Mouse (Mus musculus) neural tube, embryonic 12.5 days (tissue): Measurements from ENCODE around the gene Eral1. TPM values are rescaled to one million over a fixed set of nuclear protein-coding genes. Genes with fewer than 3 reads are reported as not detected.

Experiments
- ATAC-seq: fragments of 200-750 bp; cut with Nextera tagmentation; 2 replicates; pipeline ENCODE4 v1.8.0; 2017; ENCODE audit warnings: low read depth, mild to moderate bottlenecking, moderate TSS enrichment, moderate library complexity; ENCODE audit not compliant: low FRiP score
- H3K27ac ChIP-seq: fragments of 300-500 bp; sonication (generic); 2 replicates; pipeline ENCODE4 v1.5.1; 2016
- H3K27me3 ChIP-seq: fragments of 300-500 bp; sonication (generic); replicated peaks from 2 replicates; pipeline ENCODE4 v1.6.1; 2016; ENCODE audit warnings: mild to moderate bottlenecking
- H3K36me3 ChIP-seq: fragments of 300-500 bp; sonication (generic); 2 replicates; pipeline ENCODE4 v1.6.1; 2016; ENCODE audit warnings: mild to moderate bottlenecking
- H3K4me1 ChIP-seq: fragments of 300-500 bp; sonication (generic); 2 replicates; pipeline ENCODE4 v1.6.1; 2016
- H3K4me2 ChIP-seq: fragments of 300-500 bp; sonication (generic); replicated peaks from 2 replicates; pipeline ENCODE4 v1.6.1; 2016; ENCODE audit warnings: mild to moderate bottlenecking
- H3K4me3 ChIP-seq: fragments of 300-500 bp; sonication (generic); 2 replicates; pipeline ENCODE4 v1.5.1; 2016
- H3K9ac ChIP-seq: fragments of 300-500 bp; sonication (generic); 2 replicates; pipeline ENCODE4 v1.6.1; 2016; ENCODE audit warnings: mild to moderate bottlenecking
- H3K9me3 ChIP-seq: fragments of 300-500 bp; sonication (generic); 2 replicates; pipeline ENCODE4 v1.6.1; 2016; ENCODE audit warnings: mild to moderate bottlenecking
- WGBS: fragments of 180-500 bp; shearing (Covaris S2); methylation state at CpG from one replicate; pipeline ENCODE4 v1.1.7; 2016; 5-methylcytosine and 5-hydroxymethylcytosine counted together
- polyA plus RNA-seq: library from polyadenylated mRNA; unstranded; fragments of >200 nt; fragmentation: Nextera tagmentation; extraction: Ambion mirVana; gene quantifications from 2 replicates; pipeline ENCODE4 v1.2.1, GENCODE M21; 2016

Gene Eral1
- polyA plus RNA-seq = 29.7 and 32.4 TPM in 2 replicates

DNA sequence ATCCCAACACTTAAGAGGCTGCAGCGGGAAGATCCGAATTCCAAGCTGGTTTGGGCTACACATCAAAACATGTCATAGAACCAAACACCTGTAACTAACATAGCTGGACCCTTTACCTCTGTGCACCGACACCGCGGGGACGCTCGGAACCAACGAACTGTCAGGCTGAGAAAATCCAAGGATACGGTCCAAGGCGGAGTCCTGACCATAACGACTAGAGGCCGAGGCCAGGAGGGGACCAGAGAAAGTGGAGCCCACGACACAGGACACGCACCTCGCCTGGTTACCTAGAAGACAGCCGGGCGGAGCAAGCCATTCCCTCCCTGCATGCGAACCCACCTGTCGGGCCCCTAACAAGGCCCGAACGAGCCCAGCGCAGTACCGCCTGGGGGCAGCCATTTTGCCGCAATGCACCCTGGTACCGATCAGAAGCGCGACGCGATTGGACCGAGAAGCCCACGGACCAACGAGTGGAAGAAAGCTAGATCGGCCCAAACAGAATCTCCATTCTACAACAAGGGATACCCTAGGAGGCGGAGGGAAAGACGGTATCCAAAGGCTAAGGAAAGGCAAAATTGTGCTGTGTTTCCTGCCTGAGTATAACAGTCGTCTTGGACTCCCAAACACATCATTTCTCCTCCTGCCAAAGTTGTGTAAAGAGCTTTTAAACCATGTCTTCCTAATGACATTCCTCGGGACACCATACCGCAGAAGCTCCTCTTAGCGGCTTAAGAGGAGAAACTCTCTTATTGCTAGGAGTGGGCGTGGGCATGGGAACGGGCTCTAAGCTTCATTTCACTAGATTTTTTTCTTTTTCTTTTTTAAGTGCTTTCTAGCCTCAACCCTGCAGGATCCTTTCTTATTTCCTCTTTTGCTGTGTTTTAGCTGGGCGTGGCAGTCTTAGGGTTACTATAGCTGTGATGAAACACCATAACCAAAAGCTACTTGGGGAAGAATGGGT, at the start of gene Eral1:
Eral1 (minus strand) TSS at position 423 of the 961 bp plus-strand sequence.
- Histone ChIP-seq H3K27me3 (no peaks in the 10 kb centered on the region), H3K27ac (no peak within 1 kb of the TSS), H3K4me3 (peak within 1 kb of the TSS; percentile 87), H3K36me3 (peaks cover 20% of the 10 kb centered on the region), H3K4me2 (peak within 1 kb of the TSS; percentile 68), H3K9ac (peak within 1 kb of the TSS; percentile 75), H3K4me1 (peaks cover 7% of the 10 kb centered on the region; the same call in 1 of the 2 replicates), H3K9me3 (no peaks in the 10 kb centered on the region)
- peak; percentile 77 for ATAC-seq
- WGBS = 2% methylated on average over 42 of the region's 42 CpGs

DNA sequence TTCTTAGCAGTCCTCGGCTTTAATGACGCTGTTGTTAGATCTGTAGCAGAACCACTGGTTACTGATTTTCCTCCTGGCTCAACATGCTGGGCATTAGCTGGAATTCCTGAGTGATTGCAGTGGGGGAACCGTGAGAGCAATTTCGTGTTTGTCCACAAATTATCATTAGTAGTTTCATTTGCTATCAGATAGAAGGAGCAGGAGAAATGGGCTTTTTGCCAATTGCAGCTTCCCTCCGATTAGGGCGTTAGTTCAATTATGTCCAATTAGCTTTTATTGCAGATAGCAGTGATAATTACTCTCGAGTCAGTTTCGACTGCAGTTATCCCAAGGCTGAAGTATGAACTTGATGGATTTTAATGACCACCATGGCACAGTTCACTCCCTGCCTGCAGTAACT, 49.3 kb upstream of the Eral1 start:
- Histone ChIP-seq H3K27me3 (no peaks in the 10 kb centered on the region), H3K4me1 (peaks cover 10% of the 10 kb centered on the region; the same call in 1 of the 2 replicates), H3K27ac (no peak overlapping the region), H3K9ac (no peak overlapping the region), H3K4me2 (no peak overlapping the region), H3K36me3 (no peaks in the 10 kb centered on the region), H3K4me3 (no peak overlapping the region), H3K9me3 (no peaks in the 10 kb centered on the region)
- no peak for ATAC-seq
- 70% methylated on average over 8 of the region's 8 CpGs for WGBS

DNA sequence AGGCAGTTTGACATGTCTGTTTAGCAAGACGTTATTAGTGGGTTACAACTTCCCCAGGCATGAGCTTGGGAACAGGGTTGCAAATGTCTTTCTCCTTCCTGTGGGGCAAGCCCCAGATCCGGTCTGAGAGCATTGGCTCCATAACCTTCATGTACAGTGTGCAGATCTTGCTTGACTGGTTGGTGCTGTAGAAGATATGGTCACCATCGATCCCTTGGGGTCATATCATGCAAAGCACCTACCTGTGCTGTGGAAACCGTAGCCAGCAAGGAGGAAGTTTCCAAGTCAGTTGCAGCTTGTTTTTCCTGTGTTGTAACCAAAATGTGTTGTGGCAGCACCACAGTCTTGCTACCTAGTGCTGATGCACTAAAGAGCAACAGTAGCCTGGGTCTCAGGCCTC, 46.6 kb upstream of the Eral1 start:
- Histone ChIP-seq H3K27ac (no peak overlapping the region), H3K4me3 (no peak overlapping the region), H3K27me3 (no peaks in the 10 kb centered on the region), H3K4me2 (no peak overlapping the region), H3K36me3 (no peaks in the 10 kb centered on the region), H3K9me3 (no peaks in the 10 kb centered on the region), H3K4me1 (peaks cover 10% of the 10 kb centered on the region; the same call in 1 of the 2 replicates), H3K9ac (no peak overlapping the region)
- WGBS = 94% methylated on average over 4 of the region's 4 CpGs
- ATAC-seq = no peak

DNA sequence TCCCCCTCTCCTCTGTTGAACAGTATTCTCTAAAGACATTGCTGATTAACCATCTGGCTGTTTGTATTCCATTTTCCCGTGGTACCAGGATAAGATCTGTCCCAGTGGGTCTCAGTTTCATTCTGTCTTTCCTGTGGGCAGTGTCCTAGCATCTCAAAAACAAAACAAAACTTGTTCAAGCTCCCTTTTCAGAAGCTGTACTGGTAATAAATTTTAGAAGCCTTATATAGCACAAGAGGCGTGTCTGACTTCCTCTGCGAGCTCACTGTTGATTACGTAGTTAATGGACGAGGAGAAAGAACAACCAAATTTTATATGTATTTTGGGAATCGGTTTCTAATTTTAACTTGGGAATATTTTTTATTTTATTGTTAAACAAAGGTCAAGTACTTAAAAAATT, 45.5 kb upstream of the Eral1 start:
- Histone ChIP-seq H3K27me3 (no peaks in the 10 kb centered on the region), H3K4me2 (no peak overlapping the region), H3K36me3 (no peaks in the 10 kb centered on the region), H3K9ac (no peak overlapping the region), H3K4me3 (no peak overlapping the region), H3K4me1 (peaks cover 10% of the 10 kb centered on the region; the same call in 1 of the 2 replicates), H3K9me3 (no peaks in the 10 kb centered on the region), H3K27ac (no peak overlapping the region)
- 48% methylated on average over 6 of the region's 6 CpGs for WGBS
- no peak for ATAC-seq

DNA sequence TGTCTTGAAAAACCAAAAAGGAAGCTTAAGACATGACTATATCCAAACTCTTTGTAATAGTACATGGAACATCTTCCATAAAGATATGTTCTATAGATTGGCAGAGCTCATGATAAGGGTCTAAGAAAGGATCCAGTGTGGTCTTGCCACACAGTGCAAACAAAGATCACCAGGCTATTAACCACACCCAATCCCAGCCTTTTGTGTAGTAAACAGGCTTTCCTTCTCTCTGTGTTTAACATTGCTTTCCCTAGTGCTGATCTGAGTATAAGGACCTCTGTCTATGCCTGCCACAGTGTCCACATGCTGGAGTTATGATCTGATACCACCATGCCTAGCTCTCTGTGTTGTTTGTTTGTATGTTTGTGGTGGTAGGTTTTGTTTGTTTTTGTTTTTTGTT, 43.6 kb upstream of the Eral1 start:
- Histone ChIP-seq H3K9ac (no peak overlapping the region), H3K36me3 (no peaks in the 10 kb centered on the region), H3K9me3 (no peaks in the 10 kb centered on the region), H3K27me3 (no peaks in the 10 kb centered on the region), H3K4me3 (no peak overlapping the region), H3K4me1 (peaks cover 18% of the 10 kb centered on the region), H3K4me2 (no peak overlapping the region), H3K27ac (no peak overlapping the region)
- ATAC-seq = no peak

DNA sequence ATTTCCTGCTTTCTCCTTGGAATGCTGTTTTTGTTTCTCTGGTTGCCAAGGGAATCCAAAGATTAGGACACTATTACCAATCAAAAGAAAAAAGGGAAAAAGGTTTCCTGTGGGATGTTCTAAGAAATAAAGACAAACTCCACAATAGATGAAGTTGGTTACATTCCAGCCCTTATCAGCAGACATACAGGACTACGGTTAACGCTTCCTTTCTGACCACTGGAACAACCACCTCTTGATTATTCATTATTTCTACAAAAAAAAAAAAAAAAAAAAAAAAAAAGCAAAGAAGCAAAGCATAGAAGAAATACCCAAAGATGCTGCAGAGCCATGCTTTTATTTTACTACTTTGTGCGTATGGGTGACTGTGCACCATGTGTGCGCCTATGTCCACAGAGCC, 42.6 kb upstream of the Eral1 start:
- H3K27ac ChIP-seq = no peak overlapping the region
- no peak overlapping the region for H3K9ac ChIP-seq
- 96% methylated on average over 4 of the region's 4 CpGs for WGBS
- H3K36me3 ChIP-seq = no peaks in the 10 kb centered on the region
- H3K4me1 ChIP-seq = peaks cover 18% of the 10 kb centered on the region
- H3K4me3 ChIP-seq = no peak overlapping the region
- no peak for ATAC-seq
- no peak overlapping the region for H3K4me2 ChIP-seq
- no peaks in the 10 kb centered on the region for H3K9me3 ChIP-seq
- H3K27me3 ChIP-seq = no peaks in the 10 kb centered on the region

DNA sequence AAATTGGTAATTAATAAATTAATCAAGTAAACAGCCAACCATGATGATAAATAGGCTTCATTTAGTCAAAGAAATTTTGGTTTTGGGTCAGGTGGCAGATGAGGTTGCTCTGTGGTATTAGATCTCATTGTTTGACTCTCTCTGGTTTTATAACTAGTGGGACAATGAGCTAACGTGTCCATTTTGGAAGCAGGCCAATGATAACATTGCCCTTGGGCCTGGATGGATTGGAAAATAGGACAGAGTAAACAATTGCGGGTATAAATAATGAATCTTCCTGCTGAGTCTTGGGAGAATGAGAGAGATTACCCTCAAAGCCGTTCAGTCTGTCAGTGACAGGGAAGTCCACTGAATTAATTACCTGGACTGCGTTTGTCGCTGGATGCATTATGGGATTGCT, 41.0 kb upstream of the Eral1 start:
- no peak overlapping the region for H3K4me2 ChIP-seq
- no peak for ATAC-seq
- 55% methylated on average over 5 of the region's 5 CpGs for whole genome bisulfite sequencing
- H3K4me1 ChIP-seq = peaks cover 23% of the 10 kb centered on the region
- no peak overlapping the region for H3K4me3 ChIP-seq
- H3K27ac ChIP-seq = no peak overlapping the region
- no peaks in the 10 kb centered on the region for H3K9me3 ChIP-seq
- H3K9ac ChIP-seq = no peak overlapping the region
- H3K27me3 ChIP-seq = no peaks in the 10 kb centered on the region
- H3K36me3 ChIP-seq = no peaks in the 10 kb centered on the region

DNA sequence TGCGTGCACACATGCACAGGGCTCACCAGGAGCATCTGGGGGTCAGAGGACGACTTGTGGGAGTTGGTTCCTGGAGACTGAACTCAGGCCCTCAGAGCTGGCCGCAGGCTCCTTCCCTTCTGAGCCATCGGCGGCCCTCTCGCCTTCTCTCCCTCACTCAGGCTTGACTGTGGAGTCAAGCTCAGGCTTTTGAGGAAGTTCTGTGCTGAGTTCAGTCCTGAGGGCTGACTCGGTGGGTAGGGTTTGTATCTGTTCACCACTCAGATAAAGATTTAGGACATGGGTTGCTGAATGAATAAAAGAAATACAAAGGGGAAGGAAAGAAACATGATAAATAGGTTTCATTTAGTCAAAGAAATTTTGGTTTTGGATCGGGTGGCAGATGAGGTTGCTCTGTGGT, 39.7 kb upstream of the Eral1 start:
- Histone ChIP-seq H3K9me3 (no peaks in the 10 kb centered on the region), H3K4me1 (peaks cover 19% of the 10 kb centered on the region), H3K9ac (no peak overlapping the region), H3K4me2 (no peak overlapping the region), H3K27me3 (no peaks in the 10 kb centered on the region), H3K27ac (no peak overlapping the region), H3K4me3 (no peak overlapping the region), H3K36me3 (no peaks in the 10 kb centered on the region)
- no peak for ATAC-seq
- 84% methylated on average over 8 of the region's 8 CpGs for WGBS

DNA sequence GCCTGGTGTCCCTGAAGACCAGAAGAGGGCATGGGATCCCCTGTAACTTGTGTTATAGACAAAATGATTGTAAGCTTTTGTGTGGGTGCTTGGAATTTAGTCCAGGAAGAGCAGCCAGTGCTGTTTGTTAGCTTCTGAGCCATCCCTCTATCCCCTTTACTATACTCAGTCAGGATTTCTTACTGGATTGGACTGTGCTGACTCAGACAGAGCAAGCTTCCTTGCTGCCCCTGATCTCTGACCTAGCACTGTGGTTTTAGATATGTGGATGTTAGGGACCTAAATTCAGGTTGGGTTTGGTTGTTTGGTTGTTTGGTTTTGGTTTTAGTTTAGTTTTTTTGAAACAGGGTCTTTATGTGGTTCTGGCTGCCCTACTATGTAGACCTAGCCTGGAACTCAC, 38.3 kb upstream of the Eral1 start:
- no peak for ATAC-seq
- Histone ChIP-seq H3K27me3 (no peaks in the 10 kb centered on the region), H3K4me1 (peaks cover 30% of the 10 kb centered on the region), H3K9me3 (no peaks in the 10 kb centered on the region), H3K36me3 (no peaks in the 10 kb centered on the region), H3K4me2 (no peak overlapping the region), H3K27ac (no peak overlapping the region), H3K9ac (no peak overlapping the region), H3K4me3 (no peak overlapping the region)

DNA sequence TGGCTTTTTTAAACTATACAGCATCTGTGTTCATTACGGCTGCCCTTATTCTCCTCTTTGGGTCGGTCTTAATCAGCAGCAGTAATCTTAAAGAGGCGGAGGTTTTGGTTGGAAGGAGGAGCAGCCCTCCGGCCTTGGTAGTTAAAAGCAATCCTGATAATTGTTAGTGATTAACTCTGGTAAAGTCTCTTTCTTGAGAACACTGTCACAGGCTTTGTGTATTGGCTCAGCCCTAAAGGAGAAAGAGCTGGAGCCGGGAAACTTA, 35.9 kb upstream of the Eral1 start:
- Histone ChIP-seq H3K36me3 (no peaks in the 10 kb centered on the region), H3K4me3 (peak overlapping the region; percentile 58), H3K27me3 (no peaks in the 10 kb centered on the region), H3K4me2 (peak overlapping the region; percentile 67), H3K4me1 (peaks cover 30% of the 10 kb centered on the region), H3K27ac (peak overlapping the region; percentile 74), H3K9ac (peak overlapping the region; percentile 70), H3K9me3 (no peaks in the 10 kb centered on the region)
- 7% methylated on average over 5 of the region's 5 CpGs for WGBS
- no peak for ATAC-seq

DNA sequence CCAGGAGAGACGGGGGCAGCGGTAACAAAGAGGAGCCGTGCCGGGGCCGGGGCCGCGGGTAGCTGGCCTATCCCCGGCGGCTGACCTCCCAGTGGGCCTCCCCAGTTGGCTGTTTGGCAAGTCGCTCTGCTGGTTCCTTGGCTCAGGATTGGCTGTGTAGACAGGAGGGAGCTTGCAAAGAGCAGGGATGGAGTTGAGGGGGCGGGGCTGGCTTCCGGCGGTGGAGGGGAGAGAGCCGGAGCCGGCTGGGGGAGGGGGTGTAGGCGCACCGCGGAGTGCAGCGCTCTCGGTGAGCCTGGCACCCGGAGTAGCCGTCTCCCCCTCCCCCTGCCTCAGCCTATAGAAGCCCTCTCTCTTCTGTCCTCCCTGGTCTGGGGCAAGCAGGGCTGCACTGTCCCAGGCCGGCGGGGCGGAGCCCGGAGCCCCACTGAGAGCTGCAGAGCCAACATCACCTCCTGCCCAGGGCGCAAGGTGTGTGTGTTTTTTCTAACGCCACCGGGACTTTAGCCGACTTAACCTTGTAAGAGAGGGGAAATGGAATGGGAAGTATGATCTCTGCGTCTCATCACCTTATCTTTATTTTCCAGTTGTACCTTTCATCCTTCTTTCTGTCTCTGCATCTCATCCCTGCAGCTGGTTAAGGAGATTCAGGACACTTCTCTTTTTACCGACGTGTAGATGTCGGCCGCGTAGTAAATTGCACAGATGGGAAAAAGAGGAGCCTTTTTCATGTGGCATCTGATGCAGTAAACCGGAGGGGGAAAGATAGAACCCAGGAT, 35.4 kb upstream of the Eral1 start:
- Histone ChIP-seq H3K4me2 (peak overlapping the region; percentile 67), H3K27me3 (no peaks in the 10 kb centered on the region), H3K9me3 (no peaks in the 10 kb centered on the region), H3K27ac (peak overlapping the region; percentile 80), H3K36me3 (no peaks in the 10 kb centered on the region), H3K4me3 (peak overlapping the region; percentile 58), H3K9ac (peak overlapping the region; percentile 72), H3K4me1 (peaks cover 30% of the 10 kb centered on the region)
- under 1% methylated on average over 37 of the region's 37 CpGs for WGBS
- ATAC-seq = peak; percentile 99

DNA sequence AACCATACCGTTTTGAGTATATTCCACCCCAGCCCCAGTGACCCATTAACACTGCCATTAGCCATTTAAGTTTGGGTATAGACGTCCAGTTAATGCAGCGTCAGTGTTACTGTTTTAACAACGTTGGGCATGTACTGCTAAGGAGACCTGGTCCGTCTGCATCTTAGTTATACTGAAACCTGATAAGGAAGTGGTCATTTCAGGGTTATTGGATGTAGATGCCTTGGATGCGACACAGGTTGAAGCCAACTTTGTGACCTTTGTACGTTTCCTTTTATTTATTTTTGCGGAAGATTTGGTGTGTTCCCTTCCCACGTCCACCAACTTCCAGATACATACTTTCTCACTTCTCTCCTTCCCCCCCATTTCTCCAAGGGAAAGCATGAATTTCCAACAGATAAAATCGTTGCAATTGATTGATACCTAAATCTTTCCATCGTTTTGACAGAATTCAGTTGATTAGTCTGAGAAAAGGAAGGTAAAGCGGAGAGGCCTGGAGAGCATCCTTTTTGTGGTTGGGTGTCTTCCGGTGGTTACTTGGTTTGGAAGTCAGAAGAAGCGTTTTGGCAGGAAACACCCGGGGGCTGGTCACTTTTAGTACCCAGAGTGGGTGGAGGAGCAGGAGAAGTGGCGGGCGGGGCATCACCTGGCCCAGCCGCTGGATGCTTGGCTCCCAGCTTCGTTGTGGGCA, 34.6 kb upstream of the Eral1 start:
- Histone ChIP-seq H3K9ac (peak overlapping the region; percentile 72), H3K36me3 (no peaks in the 10 kb centered on the region), H3K27ac (peak overlapping the region; percentile 80), H3K4me1 (peaks cover 23% of the 10 kb centered on the region), H3K27me3 (no peaks in the 10 kb centered on the region), H3K4me3 (peak overlapping the region; percentile 58), H3K9me3 (no peaks in the 10 kb centered on the region), H3K4me2 (peak overlapping the region; percentile 67)
- WGBS = 10% methylated on average over 19 of the region's 19 CpGs
- no peak for ATAC-seq
